Mouse (Mus musculus) cerebellum, adult 2 months (tissue): Measurements from ENCODE around the gene Glrx5.

ENCODE experiments used
- CTCF ChIP-seq: fragments of 200-500 bp; IDR thresholded peaks from 2 replicates; pipeline ENCODE4 v1.5.1; 2011; ENCODE audit warnings: low read depth, mild to moderate bottlenecking, control low read depth, low read length, moderate library complexity, borderline replicate concordance; ENCODE audit not compliant: insufficient read depth
- POLR2A ChIP-seq: fragments of 200-500 bp; IDR thresholded peaks from 2 replicates; pipeline ENCODE4 v1.6.1; 2011; ENCODE audit warnings: low read length, control low read depth, borderline replicate concordance; ENCODE audit not compliant: insufficient read depth

DNA sequence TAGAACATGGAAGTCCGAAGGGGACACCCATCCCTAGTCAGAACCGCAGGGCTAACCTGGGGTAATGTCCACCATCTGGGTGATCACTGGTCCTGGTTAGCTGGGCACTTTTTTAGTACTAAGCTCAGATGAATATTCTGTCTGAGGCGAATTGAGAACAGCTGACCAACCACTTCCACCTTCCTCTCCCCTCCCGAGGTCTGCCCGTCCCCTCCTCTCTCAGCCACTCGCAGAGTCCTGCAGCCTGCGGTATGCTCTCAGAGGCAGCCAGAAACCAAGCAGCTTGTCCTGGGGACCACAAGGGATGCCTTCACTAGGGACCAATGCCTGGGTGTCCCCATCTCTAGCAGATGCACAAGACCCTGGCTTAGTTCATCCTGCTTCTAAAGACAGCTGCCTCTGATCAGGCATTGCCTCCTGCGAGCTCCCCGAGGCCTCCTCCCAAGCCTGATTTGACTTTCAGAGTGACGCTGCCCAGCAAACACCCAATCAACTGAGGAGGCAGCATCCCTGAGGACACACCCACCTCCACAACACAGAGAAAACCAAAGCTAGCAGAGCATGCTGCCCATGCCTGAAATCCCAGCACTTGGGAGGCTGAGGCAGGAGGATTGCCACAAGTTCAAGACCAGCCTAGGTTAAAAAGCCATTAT, 34.7 kb upstream of the Glrx5 start:
- TF ChIP-seq CTCF (no peak), POLR2A (no peak)
